Mouse (Mus musculus) lung, adult 2 months (tissue): ENCODE data around the gene Ccnt1. TPM values are rescaled to one million over a fixed set of nuclear protein-coding genes. Genes with fewer than 3 reads are reported as not detected.

Experiments used
- DNase-seq: peaks from one replicate; pipeline ENCODE4 v3.0.0; 2022
- H3K4me1 ChIP-seq: fragments of 200-500 bp; 2 replicates; pipeline ENCODE4 v1.6.1; 2011; ENCODE audit warnings: low read length; ENCODE audit not compliant: control insufficient read depth, insufficient read depth
- H3K4me3 ChIP-seq: fragments of 200-500 bp; replicated peaks from 2 replicates; pipeline ENCODE3; 2011; ENCODE audit warnings: low read depth, mild to moderate bottlenecking, control low read depth, low read length; ENCODE audit errors: extremely low read depth
- CTCF ChIP-seq: fragments of 200-500 bp; IDR thresholded peaks from 2 replicates; pipeline ENCODE4 v1.5.1; 2011; ENCODE audit warnings: mild to moderate bottlenecking, low read length, control low read depth; ENCODE audit not compliant: insufficient read depth
- POLR2A ChIP-seq: fragments of 200-500 bp; IDR thresholded peaks from 2 replicates; pipeline ENCODE4 v1.6.1; 2011; ENCODE audit warnings: low read depth, mild to moderate bottlenecking, control low read depth, low read length, borderline replicate concordance; ENCODE audit errors: extremely low read depth
- WGBS: fragments of 180-500 bp; shearing (Covaris S2); methylation state at CpG from one replicate; pipeline ENCODE4 v1.1.7; 2018; 5-methylcytosine and 5-hydroxymethylcytosine counted together
- polyA plus RNA-seq: library from polyadenylated mRNA; depleted of rRNA; stranded (reverse); fragments of >200 nt; gene quantifications from 2 replicates; pipeline ENCODE4 v1.2.3, GENCODE M21; 2012

Ccnt1 gene
- polyA plus RNA-seq, 1 experiment: 13.0 TPM

GRCm38 (mm10) chr15:98582410-98582809, 11.7 kb upstream of the Ccnt1 start:
- no peak for DNase-seq
- Histone ChIP-seq H3K4me3 (no peak overlapping the region), H3K4me1 (no peaks in the 10 kb centered on the region)
- 59% methylated on average over 8 of the region's 8 CpGs for whole genome bisulfite sequencing
- no peak for TF ChIP-seq POLR2A
- no peak for TF ChIP-seq CTCF

GRCm38 (mm10) chr15:98579795-98580464, 9.2 kb upstream of the Ccnt1 start:
- H3K4me3 ChIP-seq: no peak overlapping the region
- no peak for TF ChIP-seq POLR2A
- peak; percentile 93 for TF ChIP-seq CTCF
- DNase-seq: peak; percentile 73
- H3K4me1 ChIP-seq: no peaks in the 10 kb centered on the region
- WGBS: 33% methylated on average over 5 of the region's 5 CpGs

GRCm38 (mm10) chr15:98579310-98579709, 8.6 kb upstream of the Ccnt1 start:
- H3K4me1 ChIP-seq: no peaks in the 10 kb centered on the region
- WGBS: 86% methylated on average over 2 of the region's 2 CpGs
- H3K4me3 ChIP-seq: no peak overlapping the region
- TF ChIP-seq POLR2A (no peak), CTCF (no peak)
- DNase-seq: no peak

DNA sequence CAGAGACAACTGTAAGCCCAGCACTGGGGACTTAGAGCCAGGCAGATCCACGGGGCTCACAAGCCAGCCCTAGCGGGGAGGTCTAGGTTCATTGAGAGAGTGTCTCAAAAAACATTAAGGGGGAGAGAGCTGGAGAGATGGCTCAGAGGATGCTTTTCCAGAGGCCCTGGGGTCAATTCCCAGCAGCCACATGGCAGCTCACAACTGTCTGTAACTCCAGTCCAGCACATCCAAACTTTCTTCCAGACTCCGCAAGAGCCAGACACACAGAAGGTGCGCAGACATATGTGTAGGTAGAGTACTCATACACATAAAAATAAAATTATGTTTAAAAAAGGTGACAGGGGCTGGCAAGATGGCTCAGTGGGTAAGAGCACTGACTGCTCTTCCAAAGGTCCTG, 2.6 kb upstream of the Ccnt1 start:
- 69% methylated on average over 4 of the region's 4 CpGs for WGBS
- DNase-seq: no peak
- H3K4me1 ChIP-seq: peaks cover 5% of the 10 kb centered on the region
- H3K4me3 ChIP-seq: no peak overlapping the region
- TF ChIP-seq CTCF (no peak), POLR2A (no peak)

- no peak for DNase-seq
- Histone ChIP-seq H3K4me3 (no peak overlapping the region), H3K4me1 (peaks cover 9% of the 10 kb centered on the region)
- WGBS: 76% methylated on average over 4 of the region's 4 CpGs
- TF ChIP-seq CTCF (no peak), POLR2A (no peak)
Observed at GRCm38 (mm10) chr15:98569795-98570365, 843 bp downstream of the Ccnt1 start.

GRCm38 (mm10) chr15:98569216-98569615, 1.5 kb downstream of the Ccnt1 start:
- DNase-seq: no peak
- 65% methylated on average over 7 of the region's 7 CpGs for whole genome bisulfite sequencing
- no peak overlapping the region for H3K4me3 ChIP-seq

GRCm38 (mm10) chr15:98568256-98569033, 2.3 kb downstream of the Ccnt1 start:
- no peak for DNase-seq
- 6% methylated on average over 22 of the region's 22 CpGs for WGBS
- Histone ChIP-seq H3K4me1 (peaks cover 9% of the 10 kb centered on the region), H3K4me3 (peak overlapping the region; percentile 85)
- no peak for TF ChIP-seq CTCF
- no peak for TF ChIP-seq POLR2A

More at GRCm38 (mm10) chr15:98569216-98569615, 1.5 kb downstream of the Ccnt1 start:
- TF ChIP-seq CTCF: no peak
- TF ChIP-seq POLR2A: no peak
- H3K4me1 ChIP-seq: peaks cover 9% of the 10 kb centered on the region

- peak; percentile 100 for DNase-seq
- whole genome bisulfite sequencing: under 1% methylated on average over 88 of the region's 88 CpGs
- Histone ChIP-seq H3K4me3 (peak overlapping the region; percentile 85), H3K4me1 (peaks cover 9% of the 10 kb centered on the region)
- peak; percentile 97 for TF ChIP-seq POLR2A
- peak; percentile 41 for TF ChIP-seq CTCF
Observed at GRCm38 (mm10) chr15:98567278-98568134, 3.2 kb downstream of the Ccnt1 start.

GRCm38 (mm10) chr15:98566973-98567277, 3.8 kb downstream of the Ccnt1 start:
- Histone ChIP-seq H3K4me1 (peaks cover 9% of the 10 kb centered on the region), H3K4me3 (peak overlapping the region; percentile 81)
- TF ChIP-seq CTCF: no peak
- no peak for TF ChIP-seq POLR2A
- no peak for DNase-seq
- WGBS: under 1% methylated on average over 15 of the region's 15 CpGs

DNA sequence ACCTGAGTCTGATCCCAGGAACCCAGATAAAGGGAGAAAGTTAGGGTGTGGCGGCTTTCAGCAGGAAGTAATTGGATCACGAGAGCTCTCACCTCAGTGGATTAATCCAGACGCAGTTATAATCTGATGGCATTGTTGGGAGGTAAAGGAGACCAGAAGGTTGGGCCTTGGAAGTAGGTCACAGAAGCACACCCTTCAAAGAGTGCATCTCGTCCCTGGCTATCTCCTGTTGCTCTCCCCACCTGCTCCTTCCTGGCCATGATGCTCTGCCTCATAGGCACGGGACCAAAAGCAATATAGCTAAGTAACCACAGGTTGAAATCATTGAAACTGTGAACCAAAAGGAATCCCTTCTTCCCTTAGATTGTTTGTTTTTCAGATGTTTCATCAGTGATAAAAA, 13.5 kb downstream of the Ccnt1 start:
- no peak for DNase-seq
- no peak overlapping the region for H3K4me3 ChIP-seq
- TF ChIP-seq CTCF (no peak), POLR2A (no peak)
- WGBS: 81% methylated on average over 5 of the region's 5 CpGs
- no peaks in the 10 kb centered on the region for H3K4me1 ChIP-seq
